Comparison of ENCODE assay signal across 8 mouse cellular contexts in genomic region chr5:140771612-140772011, GRCm38 (mm10). TPM values are rescaled to one million over a fixed set of nuclear protein-coding genes. Genes with fewer than 3 reads are reported as not detected.
DNase-seq lines count a peak whose midpoint lies in the region; ATAC-seq and TF ChIP-seq lines count a peak whose summit lies in the region.

No protein-coding gene starts in this region.

- H3K4me2 ChIP-seq in intestine, postnatal 0 days (replicated peaks; ENCODE audit: low read depth): no peak overlapping the region

- H3K4me3 ChIP-seq in embryonic fibroblast, embryonic 13.5 days (ENCODE audit: insufficient read depth, low read length): no peak overlapping the region
- no peak overlapping the region for H3K4me3 ChIP-seq in intestine, postnatal 0 days (ENCODE audit: low read depth, low read length)
- no peak overlapping the region for H3K4me3 ChIP-seq in olfactory bulb, adult 2 months (ENCODE audit: insufficient read depth, low read depth, low read length)

- peaks cover 15% of the 10 kb centered on the region for H3K4me1 ChIP-seq in embryonic fibroblast, embryonic 13.5 days (ENCODE audit: control insufficient read depth, insufficient read depth, low read length)
- H3K4me1 ChIP-seq in intestine, postnatal 0 days (replicated peaks; ENCODE audit: control insufficient read depth, insufficient read depth, low read length): no peaks in the 10 kb centered on the region; the same call in 1 of the 2 replicates
- peaks cover 37% of the 10 kb centered on the region for H3K4me1 ChIP-seq in olfactory bulb, adult 2 months (ENCODE audit: control insufficient read depth, insufficient read depth, low read length)

- ATAC-seq in intestine, postnatal 0 days: no peak

- peak overlapping the region; percentile 42; the same call in 1 of the 2 replicates for H3K27ac ChIP-seq in embryonic fibroblast, embryonic 13.5 days (ENCODE audit: insufficient read depth, low read length)
- 0 out of 2 replicates have a peak overlapping the region, but pooled peaks have one; percentile 1 for H3K27ac ChIP-seq in intestine, postnatal 0 days (ENCODE audit: low read depth, low read length)
- peak overlapping the region; percentile 57; the same call in 1 of the 2 replicates for H3K27ac ChIP-seq in olfactory bulb, adult 2 months (ENCODE audit: insufficient read depth, low read depth, low read length)

- no peaks in the 10 kb centered on the region for H3K27me3 ChIP-seq in intestine, postnatal 0 days (replicated peaks; ENCODE audit: control insufficient read depth, insufficient read depth, low read length)

- no peaks in the 10 kb centered on the region for H3K9me3 ChIP-seq in intestine, postnatal 0 days (ENCODE audit: control insufficient read depth)

- no peak overlapping the region for H3K9ac ChIP-seq in intestine, postnatal 0 days (ENCODE audit: low read depth, low read length)

- no peak for TF ChIP-seq CTCF in embryonic fibroblast, embryonic 13.5 days (IDR thresholded peaks at IDR 0.05; ENCODE audit: borderline replicate concordance, insufficient read depth, low read length)
- TF ChIP-seq CTCF in intestine, postnatal 0 days (IDR thresholded peaks at IDR 0.05; ENCODE audit: low read depth): no peak
- no peak for TF ChIP-seq CTCF in olfactory bulb, adult 2 months (IDR thresholded peaks at IDR 0.05; ENCODE audit: insufficient read depth, low read depth, low read length)

- peak; percentile 36 for DNase-seq in lung, postnatal 10 days
- no peak for DNase-seq in lung, postnatal 25 days (ENCODE audit: low spot score)
- no peak for DNase-seq in testis, postnatal 10 days (ENCODE audit: low spot score)
- no peak for DNase-seq in cerebellum, postnatal 4 days (ENCODE audit: low spot score in 2 of 2)
- no peak for DNase-seq in cerebellum, adult 11-12 months

- peaks cover 6% of the 10 kb centered on the region; the same call in 1 of the 2 replicates for H3K36me3 ChIP-seq in intestine, postnatal 0 days (ENCODE audit: control insufficient read depth, insufficient read depth)

- no peak for TF ChIP-seq POLR2A in embryonic fibroblast, embryonic 13.5 days (IDR thresholded peaks at IDR 0.05; ENCODE audit: low read depth, low read length)
- no peak for TF ChIP-seq POLR2A in olfactory bulb, adult 2 months (IDR thresholded peaks at IDR 0.05; ENCODE audit: insufficient read depth, low read depth, low read length)

- 36% methylated on average over 6 of the region's 6 CpGs for WGBS in intestine, postnatal 0 days
- WGBS in olfactory bulb, adult 2 months: 28% methylated on average over 6 of the region's 6 CpGs

RNA-seq across cellular contexts. Expression of gene Amz1, which starts 47.7 kb away (rescaled TPM):
- polyA plus RNA-seq in embryonic fibroblast, embryonic 13.5 days (2011; ENCODE audit: insufficient read length, low read depth, missing spikeins): 0.44 and 0.65 TPM in 2 replicates
- 1.2 and 1.3 TPM in 2 replicates for polyA plus RNA-seq in intestine, postnatal 0 days (2015; fragmentation: Nextera tagmentation; extraction: Ambion mirVana)
- not detected in 2 replicates for polyA plus RNA-seq in olfactory bulb, adult 2 months (2012; ENCODE audit: insufficient read depth, insufficient read length, low replicate concordance, missing spikeins)

RNA-seq across cellular contexts. Expression of gene Gna12, which starts 58.6 kb away (rescaled TPM):
- 49.5 TPM in 2 replicates for polyA plus RNA-seq in embryonic fibroblast, embryonic 13.5 days (2011; ENCODE audit: insufficient read length, low read depth, missing spikeins)
- polyA plus RNA-seq in intestine, postnatal 0 days (2015; fragmentation: Nextera tagmentation; extraction: Ambion mirVana): 13.8 and 14.4 TPM in 2 replicates
- polyA plus RNA-seq in olfactory bulb, adult 2 months (2012; ENCODE audit: insufficient read depth, insufficient read length, low replicate concordance, missing spikeins): not detected in 2 replicates

Comparison
In these comparisons a context has a peak if more than half of its experiments do, and no peak if none do; other contexts are left out.
1. H3K27ac ChIP-seq: peak in every context shown above with its lines; median percentile 57 in olfactory bulb, adult 2 months; 42 in embryonic fibroblast, embryonic 13.5 days; 1 in intestine, postnatal 0 days.